Mouse (Mus musculus): ENCODE results near the gene Ddx23. TPM values are rescaled to one million over a fixed set of nuclear protein-coding genes. Genes with fewer than 3 reads are reported as not detected.

Gene Ddx23
- polyA plus RNA-seq, 1 experiment from 2014 or later: 24.0 TPM

GRCm38 (mm10) chr15:98691486-98692147 is 28.9 kb upstream of the Ddx23 start:
- no peak overlapping the region for H3K27ac ChIP-seq (ENCODE audit: low read length)
- no peaks in the 10 kb centered on the region for H3K27me3 ChIP-seq (ENCODE audit: control insufficient read depth, insufficient read depth, low read depth, low read length)
- no peak overlapping the region for H3K9ac ChIP-seq (ENCODE audit: low read length)
- H3K9me3 ChIP-seq (ENCODE audit: control insufficient read depth, low read length): no peaks in the 10 kb centered on the region
- no peak overlapping the region for H3K4me3 ChIP-seq (ENCODE audit: low read length)
- WGBS: 59% methylated on average over 7 of the region's 7 CpGs
- H3K4me2 ChIP-seq (ENCODE audit: low read depth, low read length): no peak overlapping the region
- ATAC-seq (ENCODE audit: low read depth): no peak
- H3K4me1 ChIP-seq (replicated peaks; ENCODE audit: control insufficient read depth, insufficient read depth, low read length): peaks cover 10% of the 10 kb centered on the region
- H3K36me3 ChIP-seq (ENCODE audit: control insufficient read depth, insufficient read depth, low read length): no peaks in the 10 kb centered on the region

GRCm38 (mm10) chr15:98689682-98690081 is 27.0 kb upstream of the Ddx23 start:
- WGBS: 60% methylated on average over 2 of the region's 2 CpGs
- H3K9me3 ChIP-seq (ENCODE audit: control insufficient read depth, low read length): no peaks in the 10 kb centered on the region
- H3K4me1 ChIP-seq (replicated peaks; ENCODE audit: control insufficient read depth, insufficient read depth, low read length): peaks cover 10% of the 10 kb centered on the region
- H3K9ac ChIP-seq (ENCODE audit: low read length): no peak overlapping the region
- H3K4me2 ChIP-seq (ENCODE audit: low read depth, low read length): no peak overlapping the region
- no peak overlapping the region for H3K27ac ChIP-seq (ENCODE audit: low read length)
- H3K36me3 ChIP-seq (ENCODE audit: control insufficient read depth, insufficient read depth, low read length): no peaks in the 10 kb centered on the region
- no peak overlapping the region for H3K4me3 ChIP-seq (ENCODE audit: low read length)
- no peak for ATAC-seq (ENCODE audit: low read depth)
- H3K27me3 ChIP-seq (ENCODE audit: control insufficient read depth, insufficient read depth, low read depth, low read length): no peaks in the 10 kb centered on the region

- Histone ChIP-seq H3K4me3 (ENCODE audit: low read length) (no peak overlapping the region), H3K27ac (ENCODE audit: low read length) (no peak overlapping the region), H3K9ac (ENCODE audit: low read length) (no peak overlapping the region), H3K36me3 (ENCODE audit: control insufficient read depth, insufficient read depth, low read length) (no peaks in the 10 kb centered on the region), H3K27me3 (ENCODE audit: control insufficient read depth, insufficient read depth, low read depth, low read length) (no peaks in the 10 kb centered on the region; the same call in 1 of the 2 replicates), H3K9me3 (ENCODE audit: control insufficient read depth, low read length) (no peaks in the 10 kb centered on the region), H3K4me1 (replicated peaks; ENCODE audit: control insufficient read depth, insufficient read depth, low read length) (no peaks in the 10 kb centered on the region), H3K4me2 (ENCODE audit: low read depth, low read length) (no peak overlapping the region)
- ATAC-seq (ENCODE audit: low read depth): no peak
- 63% methylated on average over 3 of the region's 3 CpGs for WGBS
Observed at GRCm38 (mm10) chr15:98685926-98686325, 23.2 kb upstream of the Ddx23 start.

GRCm38 (mm10) chr15:98683746-98684145 is 21.1 kb upstream of the Ddx23 start:
- no peaks in the 10 kb centered on the region; the same call in 1 of the 2 replicates for H3K27me3 ChIP-seq (ENCODE audit: control insufficient read depth, insufficient read depth, low read depth, low read length)
- H3K4me2 ChIP-seq (ENCODE audit: low read depth, low read length): no peak overlapping the region
- 53% methylated on average over 1 of the region's 1 CpGs for WGBS
- no peak for ATAC-seq (ENCODE audit: low read depth)
- H3K36me3 ChIP-seq (ENCODE audit: control insufficient read depth, insufficient read depth, low read length): no peaks in the 10 kb centered on the region
- H3K9me3 ChIP-seq (ENCODE audit: control insufficient read depth, low read length): no peaks in the 10 kb centered on the region
- no peaks in the 10 kb centered on the region for H3K4me1 ChIP-seq (replicated peaks; ENCODE audit: control insufficient read depth, insufficient read depth, low read length)
- H3K9ac ChIP-seq (ENCODE audit: low read length): no peak overlapping the region
- H3K4me3 ChIP-seq (ENCODE audit: low read length): no peak overlapping the region
- no peak overlapping the region for H3K27ac ChIP-seq (ENCODE audit: low read length)

- no peak; the same call in 1 of the 2 replicates for ATAC-seq (ENCODE audit: low read depth)
- no peaks in the 10 kb centered on the region; the same call in 1 of the 2 replicates for H3K27me3 ChIP-seq (ENCODE audit: control insufficient read depth, insufficient read depth, low read depth, low read length)
- no peak overlapping the region for H3K4me2 ChIP-seq (ENCODE audit: low read depth, low read length)
- 56% methylated on average over 10 of the region's 10 CpGs for WGBS
- no peaks in the 10 kb centered on the region for H3K9me3 ChIP-seq (ENCODE audit: control insufficient read depth, low read length)
- no peak overlapping the region for H3K9ac ChIP-seq (ENCODE audit: low read length)
- no peak overlapping the region for H3K27ac ChIP-seq (ENCODE audit: low read length)
- H3K4me3 ChIP-seq (ENCODE audit: low read length): no peak overlapping the region
- H3K36me3 ChIP-seq (ENCODE audit: control insufficient read depth, insufficient read depth, low read length): no peaks in the 10 kb centered on the region
- no peaks in the 10 kb centered on the region for H3K4me1 ChIP-seq (replicated peaks; ENCODE audit: control insufficient read depth, insufficient read depth, low read length)
Observed at GRCm38 (mm10) chr15:98683177-98683576, 20.5 kb upstream of the Ddx23 start.

- no peaks in the 10 kb centered on the region for H3K36me3 ChIP-seq (ENCODE audit: control insufficient read depth, insufficient read depth, low read length)
- no peak overlapping the region for H3K4me3 ChIP-seq (ENCODE audit: low read length)
- peaks cover 8% of the 10 kb centered on the region for H3K27me3 ChIP-seq (ENCODE audit: control insufficient read depth, insufficient read depth, low read depth, low read length)
- peaks cover 6% of the 10 kb centered on the region for H3K4me1 ChIP-seq (replicated peaks; ENCODE audit: control insufficient read depth, insufficient read depth, low read length)
- ATAC-seq (ENCODE audit: low read depth): no peak
- no peak overlapping the region for H3K4me2 ChIP-seq (ENCODE audit: low read depth, low read length)
- H3K27ac ChIP-seq (ENCODE audit: low read length): no peak overlapping the region
- no peaks in the 10 kb centered on the region for H3K9me3 ChIP-seq (ENCODE audit: control insufficient read depth, low read length)
- whole genome bisulfite sequencing: 69% methylated on average over 7 of the region's 7 CpGs
- no peak overlapping the region for H3K9ac ChIP-seq (ENCODE audit: low read length)
Observed at GRCm38 (mm10) chr15:98681633-98682032, 18.9 kb upstream of the Ddx23 start.

GRCm38 (mm10) chr15:98680660-98681059 is 18.0 kb upstream of the Ddx23 start:
- no peak for ATAC-seq (ENCODE audit: low read depth)
- Histone ChIP-seq H3K27ac (ENCODE audit: low read length) (no peak overlapping the region), H3K36me3 (ENCODE audit: control insufficient read depth, insufficient read depth, low read length) (no peaks in the 10 kb centered on the region), H3K27me3 (ENCODE audit: control insufficient read depth, insufficient read depth, low read depth, low read length) (peaks cover 17% of the 10 kb centered on the region), H3K4me3 (ENCODE audit: low read length) (no peak overlapping the region), H3K4me1 (replicated peaks; ENCODE audit: control insufficient read depth, insufficient read depth, low read length) (peaks cover 14% of the 10 kb centered on the region), H3K4me2 (ENCODE audit: low read depth, low read length) (no peak overlapping the region), H3K9ac (ENCODE audit: low read length) (no peak overlapping the region), H3K9me3 (ENCODE audit: control insufficient read depth, low read length) (no peaks in the 10 kb centered on the region)
- 73% methylated on average over 8 of the region's 8 CpGs for WGBS

GRCm38 (mm10) chr15:98677977-98678376 is 15.3 kb upstream of the Ddx23 start:
- WGBS: 56% methylated on average over 7 of the region's 7 CpGs
- no peak overlapping the region for H3K9ac ChIP-seq (ENCODE audit: low read length)
- H3K4me2 ChIP-seq (ENCODE audit: low read depth, low read length): no peak overlapping the region
- H3K4me3 ChIP-seq (ENCODE audit: low read length): no peak overlapping the region
- peaks cover 16% of the 10 kb centered on the region for H3K4me1 ChIP-seq (replicated peaks; ENCODE audit: control insufficient read depth, insufficient read depth, low read length)
- no peak overlapping the region for H3K27ac ChIP-seq (ENCODE audit: low read length)
- H3K27me3 ChIP-seq (ENCODE audit: control insufficient read depth, insufficient read depth, low read depth, low read length): peaks cover 39% of the 10 kb centered on the region
- H3K36me3 ChIP-seq (ENCODE audit: control insufficient read depth, insufficient read depth, low read length): no peaks in the 10 kb centered on the region
- no peaks in the 10 kb centered on the region for H3K9me3 ChIP-seq (ENCODE audit: control insufficient read depth, low read length)
- ATAC-seq (ENCODE audit: low read depth): no peak

- Histone ChIP-seq H3K9ac (ENCODE audit: low read length) (no peak within 1 kb of the TSS), H3K4me3 (ENCODE audit: low read length) (peak within 1 kb of the TSS; percentile 48), H3K36me3 (ENCODE audit: control insufficient read depth, insufficient read depth, low read length) (no peaks in the 10 kb centered on the region), H3K9me3 (ENCODE audit: control insufficient read depth, low read length) (no peaks in the 10 kb centered on the region), H3K27ac (ENCODE audit: low read length) (no peak within 1 kb of the TSS), H3K4me1 (replicated peaks; ENCODE audit: control insufficient read depth, insufficient read depth, low read length) (peaks cover 16% of the 10 kb centered on the region), H3K27me3 (ENCODE audit: control insufficient read depth, insufficient read depth, low read depth, low read length) (peaks cover 39% of the 10 kb centered on the region), H3K4me2 (ENCODE audit: low read depth, low read length) (peak within 1 kb of the TSS; percentile 91)
- WGBS: under 1% methylated on average over 37 of the region's 37 CpGs
- ATAC-seq (ENCODE audit: low read depth): peak; percentile 99
Observed at GRCm38 (mm10) chr15:98676940-98677728, 14.4 kb upstream of the Ddx23 start, which contains the start of gene Rnd1. TSS of gene Rnd1 (minus strand) at chr15:98677461.
